Mouse (Mus musculus) lung, embryonic 14.5 days (tissue): ENCODE results near the gene Cop1. TPM values are rescaled to one million over a fixed set of nuclear protein-coding genes. Genes with fewer than 3 reads are reported as not detected.

Experiments
- ATAC-seq: fragments of 200-750 bp; cut with Nextera tagmentation; 2 replicates; pipeline ENCODE4 v1.8.0; 2017; ENCODE audit warnings: mild to moderate bottlenecking, moderate TSS enrichment, moderate library complexity; ENCODE audit not compliant: insufficient read depth
- DNase-seq: peaks from one replicate; pipeline ENCODE4 v3.0.0-alpha.2; 2015
- H3K27ac ChIP-seq: fragments of 300-500 bp; sonication (generic); 2 replicates; pipeline ENCODE4 v1.5.1; 2014; ENCODE audit warnings: low read depth, mild to moderate bottlenecking, moderate library complexity
- H3K27me3 ChIP-seq: fragments of 300-500 bp; sonication (generic); 2 replicates; pipeline ENCODE4 v1.6.1; 2014; ENCODE audit warnings: low read length, control low read depth; ENCODE audit not compliant: insufficient read depth
- H3K36me3 ChIP-seq: fragments of 300-500 bp; sonication (generic); 2 replicates; pipeline ENCODE4 v1.6.1; 2014; ENCODE audit warnings: control low read depth; ENCODE audit not compliant: insufficient read depth
- H3K4me1 ChIP-seq: fragments of 300-500 bp; sonication (generic); 2 replicates; pipeline ENCODE4 v1.6.1; 2014; ENCODE audit warnings: antibody characterized with exemption, control low read depth; ENCODE audit not compliant: insufficient read depth
- H3K4me2 ChIP-seq: fragments of 300-500 bp; sonication (generic); 2 replicates; pipeline ENCODE4 v1.6.1; 2014; ENCODE audit warnings: mild to moderate bottlenecking
- H3K4me3 ChIP-seq: fragments of 300-500 bp; sonication (generic); 2 replicates; pipeline ENCODE4 v1.5.1; 2014; ENCODE audit warnings: low read depth, low read length
- H3K9ac ChIP-seq: fragments of 300-500 bp; sonication (generic); 2 replicates; pipeline ENCODE4 v1.6.1; 2014
- H3K9me3 ChIP-seq: fragments of 300-500 bp; sonication (generic); 2 replicates; pipeline ENCODE4 v1.6.1; 2016; ENCODE audit warnings: low read depth, low read length, control low read depth
- CTCF ChIP-seq: IDR thresholded peaks from 2 replicates; pipeline ENCODE4 v1.5.1; 2016; ENCODE audit warnings: antibody characterized with exemption, low read depth
- WGBS: fragments of 180-500 bp; shearing (Covaris S2); extraction: QIAGEN DNeasy Blood & Tissue Kit; methylation state at CpG from one replicate; pipeline ENCODE4 v1.1.7; 2014; 5-methylcytosine and 5-hydroxymethylcytosine counted together
- polyA plus RNA-seq: library from polyadenylated mRNA; unstranded; fragments of >200 nt; fragmentation: Nextera tagmentation; extraction: Ambion mirVana; gene quantifications from 2 replicates; pipeline ENCODE4 v1.2.1, GENCODE M21; 2014

Cop1 gene
- polyA plus RNA-seq, 1 experiment from 2014 or later, result 137 TPM

DNA sequence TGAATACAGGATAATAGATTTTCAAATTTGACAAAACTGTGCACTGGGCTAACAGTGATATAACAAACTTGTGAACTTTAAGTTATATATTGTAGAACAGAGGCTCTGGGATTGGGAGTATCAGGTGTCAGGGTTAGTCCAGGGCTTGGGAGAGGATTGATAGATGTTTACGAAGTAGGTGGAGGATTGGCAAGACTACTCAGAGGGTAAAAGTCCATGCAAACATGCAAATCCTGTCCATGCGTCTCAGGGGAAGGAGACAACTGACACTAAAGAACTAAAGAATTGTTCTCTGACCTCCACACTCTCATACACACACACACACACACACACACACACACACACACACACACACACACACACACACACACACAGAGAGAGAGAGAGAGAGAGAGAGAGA is 18.2 kb downstream of the Cop1 start:
- no peak for ATAC-seq

DNA sequence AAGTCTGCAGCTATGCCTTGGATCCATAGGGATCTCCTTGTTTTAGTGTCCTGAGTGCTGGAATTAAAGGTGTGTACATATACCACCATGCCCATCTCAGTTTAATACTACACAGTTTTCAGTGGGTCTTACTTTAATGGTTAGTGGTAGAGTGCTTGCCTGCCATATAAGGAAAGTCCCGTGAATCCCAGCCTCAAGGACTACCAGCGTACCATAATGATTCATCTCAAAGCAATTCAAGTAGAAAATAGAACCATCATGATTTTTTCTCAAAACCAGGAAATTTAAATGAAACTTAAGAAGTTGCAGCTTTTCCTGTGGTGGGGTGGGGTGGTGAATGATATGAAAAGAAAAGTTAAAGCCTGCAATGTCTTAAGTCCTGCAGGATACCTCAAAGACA is 21.0 kb downstream of the Cop1 start:
- H3K9ac ChIP-seq, result no peak overlapping the region
- no peak overlapping the region for H3K27ac ChIP-seq
- 91% methylated on average over 2 of the region's 2 CpGs for WGBS
- H3K27me3 ChIP-seq, result no peaks in the 10 kb centered on the region
- H3K4me3 ChIP-seq, result no peak overlapping the region
- H3K4me2 ChIP-seq, result no peak overlapping the region
- no peak for TF ChIP-seq CTCF
- ATAC-seq (no peak), DNase-seq (no peak)
- H3K9me3 ChIP-seq, result no peaks in the 10 kb centered on the region
- no peaks in the 10 kb centered on the region for H3K4me1 ChIP-seq
- peaks cover 44% of the 10 kb centered on the region for H3K36me3 ChIP-seq

More for the DNA sequence above, 18.2 kb downstream of the Cop1 start:
- Histone ChIP-seq H3K4me2 (no peak overlapping the region), H3K9ac (no peak overlapping the region), H3K9me3 (no peaks in the 10 kb centered on the region), H3K4me3 (no peak overlapping the region), H3K27me3 (no peaks in the 10 kb centered on the region), H3K4me1 (no peaks in the 10 kb centered on the region), H3K27ac (no peak overlapping the region), H3K36me3 (peaks cover 45% of the 10 kb centered on the region)
- WGBS, result 50% methylated on average over 2 of the region's 2 CpGs
- no peak for TF ChIP-seq CTCF
- DNase-seq, result no peak

DNA sequence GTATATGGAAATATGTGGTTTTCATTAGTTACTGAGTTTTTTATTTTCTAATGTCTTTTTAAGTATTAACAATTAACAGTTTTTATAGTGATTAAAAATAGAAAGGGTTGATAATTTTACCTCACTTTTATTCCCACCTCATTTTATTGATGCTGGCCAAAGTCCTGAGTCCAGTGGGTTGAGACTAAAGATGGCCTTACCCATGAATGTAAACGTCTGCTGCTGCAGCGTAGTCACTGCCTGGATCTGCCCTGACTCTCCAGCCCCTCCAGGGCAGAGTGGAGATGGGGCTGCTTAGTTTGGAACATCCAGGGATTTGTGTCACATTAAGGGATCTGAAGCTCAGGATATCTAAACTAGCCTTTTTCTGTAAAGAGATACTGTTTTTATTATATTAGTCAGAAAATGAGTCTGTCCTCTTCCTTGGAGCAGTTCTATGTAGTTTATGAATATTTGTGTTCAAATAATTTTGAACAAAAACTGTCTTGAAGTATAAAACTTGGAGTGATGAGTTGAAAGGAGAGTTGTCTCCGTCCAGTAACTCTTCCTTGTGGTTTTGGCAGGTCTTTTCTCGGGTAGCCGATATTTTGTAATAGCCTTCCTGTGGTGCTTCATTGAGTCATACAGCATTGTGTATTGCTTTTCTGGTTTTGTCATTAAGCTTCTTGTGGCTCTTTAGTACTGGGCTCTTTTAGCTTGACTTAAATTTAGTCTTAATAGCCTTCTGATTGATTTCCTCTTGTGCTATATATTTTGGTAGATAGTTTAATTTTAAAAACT is 23.0 kb downstream of the Cop1 start:
- WGBS, result 88% methylated on average over 5 of the region's 5 CpGs
- Histone ChIP-seq H3K9me3 (no peaks in the 10 kb centered on the region), H3K27ac (no peak overlapping the region), H3K9ac (no peak overlapping the region), H3K4me3 (no peak overlapping the region), H3K36me3 (peaks cover 50% of the 10 kb centered on the region), H3K4me2 (no peak overlapping the region), H3K4me1 (no peaks in the 10 kb centered on the region), H3K27me3 (no peaks in the 10 kb centered on the region)
- ATAC-seq, result no peak
- no peak for TF ChIP-seq CTCF
- no peak for DNase-seq

DNA sequence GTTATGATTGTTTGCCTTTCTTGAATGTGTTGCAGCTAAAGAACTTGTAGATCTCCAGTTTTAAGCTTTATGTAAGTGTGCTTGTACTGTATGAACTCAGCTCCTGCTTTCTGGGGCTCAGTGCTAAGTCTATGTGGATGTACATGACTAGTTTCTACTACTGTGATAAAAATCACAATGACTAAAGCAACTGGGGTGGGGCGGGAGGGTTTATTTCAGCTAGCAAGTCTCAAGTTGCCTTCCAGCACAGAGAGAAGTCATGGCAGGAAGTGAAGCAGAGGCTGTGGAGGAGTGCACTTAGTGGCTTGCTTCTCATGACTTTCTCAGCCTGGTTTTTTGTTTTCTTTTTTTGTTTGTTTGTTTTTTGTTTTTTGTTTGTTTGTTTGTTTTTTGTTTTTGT is 24.4 kb downstream of the Cop1 start:
- Histone ChIP-seq H3K4me3 (no peak overlapping the region), H3K27ac (no peak overlapping the region), H3K4me1 (no peaks in the 10 kb centered on the region), H3K9me3 (no peaks in the 10 kb centered on the region), H3K4me2 (no peak overlapping the region), H3K9ac (no peak overlapping the region), H3K27me3 (no peaks in the 10 kb centered on the region), H3K36me3 (peaks cover 48% of the 10 kb centered on the region)
- no peak for ATAC-seq
- no peak for DNase-seq
- 81% methylated on average over 1 of the region's 1 CpGs for WGBS
- no peak for TF ChIP-seq CTCF

DNA sequence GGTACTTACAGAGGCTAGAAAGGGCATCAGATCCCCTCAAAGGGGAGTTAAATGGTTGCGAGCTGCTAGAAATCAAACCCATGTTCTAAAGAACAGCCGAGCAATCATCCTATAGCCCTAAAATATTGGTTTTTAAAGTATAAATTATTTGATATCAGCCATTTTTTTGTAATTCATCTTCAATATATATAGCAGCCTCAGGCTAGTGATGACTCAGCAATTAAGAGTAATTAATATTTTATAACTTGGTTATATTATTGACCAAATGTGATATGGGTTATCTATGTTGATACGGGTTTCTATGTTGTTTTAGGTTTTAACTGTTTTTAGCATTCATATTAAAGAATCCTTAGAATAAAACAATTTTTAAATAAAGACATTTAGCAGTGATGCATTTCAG is 31.7 kb downstream of the Cop1 start:
- H3K9me3 ChIP-seq, result no peaks in the 10 kb centered on the region
- TF ChIP-seq CTCF, result no peak
- ATAC-seq (no peak), DNase-seq (no peak)
- no peak overlapping the region for H3K27ac ChIP-seq
- no peak overlapping the region for H3K9ac ChIP-seq
- H3K4me2 ChIP-seq, result no peak overlapping the region
- H3K4me1 ChIP-seq, result no peaks in the 10 kb centered on the region
- WGBS, result 92% methylated on average over 3 of the region's 3 CpGs
- peaks cover 22% of the 10 kb centered on the region for H3K36me3 ChIP-seq
- H3K4me3 ChIP-seq, result no peak overlapping the region
- H3K27me3 ChIP-seq, result no peaks in the 10 kb centered on the region

DNA sequence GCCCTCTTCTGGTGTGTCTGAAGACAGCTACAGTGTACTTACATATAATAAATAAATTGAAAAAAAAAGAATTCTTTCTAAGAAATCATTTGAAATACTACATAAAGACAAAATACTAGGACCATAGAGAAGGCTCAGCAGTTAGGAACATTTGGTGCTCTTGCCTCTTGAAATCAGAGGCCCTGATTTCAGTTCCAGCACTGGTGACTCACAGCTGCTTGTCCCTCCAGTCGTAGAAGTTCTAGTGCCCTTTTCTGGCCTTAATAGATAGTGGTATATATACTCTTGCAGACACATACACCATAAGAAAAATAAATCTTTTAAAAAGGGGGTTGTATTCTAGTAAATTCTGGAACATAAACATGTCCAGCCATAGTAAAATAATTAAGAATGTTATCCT is 48.0 kb downstream of the Cop1 start:
- Histone ChIP-seq H3K36me3 (peaks cover 30% of the 10 kb centered on the region), H3K27me3 (no peaks in the 10 kb centered on the region), H3K4me2 (no peak overlapping the region), H3K4me3 (no peak overlapping the region), H3K4me1 (no peaks in the 10 kb centered on the region), H3K9ac (no peak overlapping the region), H3K27ac (no peak overlapping the region), H3K9me3 (no peaks in the 10 kb centered on the region)
- no peak for ATAC-seq
- no peak for TF ChIP-seq CTCF
- 65% methylated on average over 1 of the region's 1 CpGs for WGBS
- DNase-seq, result no peak

DNA sequence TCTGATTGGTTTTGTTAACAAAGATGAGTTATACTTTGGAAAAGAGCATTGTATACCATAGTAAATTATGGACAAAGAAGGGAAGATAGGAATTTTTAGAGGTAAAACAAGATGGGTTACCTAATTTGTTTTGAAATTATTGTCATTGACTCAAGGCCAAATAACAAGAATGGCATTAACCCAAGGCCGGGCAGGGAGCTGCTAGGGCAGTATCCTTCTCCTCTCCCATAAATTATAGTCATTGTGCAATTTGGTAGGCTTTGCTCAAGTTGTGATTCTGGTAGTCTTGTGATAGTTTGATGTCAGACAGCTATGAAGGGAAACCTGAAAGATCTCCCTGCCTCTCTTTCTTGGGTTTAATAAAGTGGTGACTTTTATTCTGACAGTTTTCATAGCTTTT is 49.7 kb downstream of the Cop1 start:
- H3K4me3 ChIP-seq, result no peak overlapping the region
- H3K9ac ChIP-seq, result no peak overlapping the region
- no peak overlapping the region for H3K4me2 ChIP-seq
- DNase-seq (no peak), ATAC-seq (no peak)
- no peak for TF ChIP-seq CTCF
- H3K27ac ChIP-seq, result no peak overlapping the region
- H3K36me3 ChIP-seq, result peaks cover 30% of the 10 kb centered on the region
- H3K4me1 ChIP-seq, result no peaks in the 10 kb centered on the region
- H3K27me3 ChIP-seq, result no peaks in the 10 kb centered on the region
- WGBS, result 83% methylated on average over 1 of the region's 1 CpGs
- no peaks in the 10 kb centered on the region for H3K9me3 ChIP-seq

DNA sequence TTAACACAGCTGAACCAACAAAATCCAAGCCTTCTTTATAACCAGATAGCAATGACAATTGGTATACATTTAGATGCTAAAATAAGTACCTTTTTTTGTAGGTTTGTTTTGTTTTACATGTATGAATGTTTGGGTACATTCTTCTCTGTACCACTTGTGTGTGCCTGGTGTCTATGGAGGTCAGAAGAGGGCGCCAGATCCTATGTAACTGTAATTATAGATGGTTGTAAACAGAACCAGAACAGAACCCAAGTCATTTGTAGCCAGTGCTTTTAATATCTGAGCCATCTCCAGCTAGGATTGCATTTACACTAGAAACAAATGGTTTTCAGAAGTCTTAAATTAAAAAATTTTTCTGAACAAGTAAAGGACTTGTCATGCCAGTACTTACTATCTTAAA is 54.7 kb downstream of the Cop1 start:
- Histone ChIP-seq H3K27ac (no peak overlapping the region), H3K27me3 (no peaks in the 10 kb centered on the region), H3K4me3 (no peak overlapping the region), H3K4me2 (no peak overlapping the region), H3K9ac (no peak overlapping the region), H3K4me1 (no peaks in the 10 kb centered on the region), H3K9me3 (no peaks in the 10 kb centered on the region), H3K36me3 (peaks cover 21% of the 10 kb centered on the region)
- ATAC-seq (no peak), DNase-seq (peak; percentile 32)
- no peak for TF ChIP-seq CTCF
- WGBS, result 61% methylated on average over 1 of the region's 1 CpGs
